Mouse (Mus musculus) layer of hippocampus, adult 8-10 months (tissue): ENCODE measurements at regions not wholly inside any gene's neighbourhood (a gene's known extent, or its start where the extent isn't known, plus 50 kb on each side); places are given as distances from the start of the nearest gene placed in this dataset.

Experiments
- DNase-seq, 2 experiments: peaks; one replicate each; pipeline ENCODE4 v3.0.0; 2022; ENCODE audit warnings: low spot score in 2 of 2

GRCm38 (mm10) chr7:89088141-89088540 lies 315.9 kb downstream of the Tmem135 start:
- DNase-seq: no peak

- peak; percentile 16 to 20 for DNase-seq
These were observed 317.7 kb downstream of the Tmem135 start for GRCm38 (mm10) chr7:89086348-89086747.

GRCm38 (mm10) chr7:89073939-89074690 lies 329.9 kb downstream of the Tmem135 start:
- DNase-seq: no peak

GRCm38 (mm10) chr7:89070030-89070429 lies 334.0 kb downstream of the Tmem135 start:
- DNase-seq: no peak

DNA sequence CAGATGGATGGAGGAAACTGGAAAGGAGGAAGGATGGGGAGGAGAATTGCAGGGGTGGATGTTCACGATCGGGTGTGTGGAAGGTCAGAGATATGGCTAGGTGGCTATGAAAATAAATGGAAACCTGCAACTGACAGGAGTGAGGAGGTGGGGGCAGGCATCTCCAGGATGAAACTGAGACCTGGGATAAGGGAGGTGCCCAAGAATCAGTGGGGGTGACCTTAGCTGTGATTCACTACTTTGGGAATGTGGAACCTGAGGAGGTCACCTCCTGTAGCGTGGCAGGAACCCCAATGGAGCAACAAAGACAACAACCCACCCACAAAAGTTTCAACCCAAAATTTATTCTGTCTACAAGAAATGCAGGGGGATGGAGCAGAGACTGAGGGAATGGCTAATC lies 339.6 kb downstream of the Tmem135 start:
- DNase-seq: no peak

- no peak for DNase-seq
These were observed 340.4 kb downstream of the Tmem135 start for GRCm38 (mm10) chr7:89063630-89064029.

DNA sequence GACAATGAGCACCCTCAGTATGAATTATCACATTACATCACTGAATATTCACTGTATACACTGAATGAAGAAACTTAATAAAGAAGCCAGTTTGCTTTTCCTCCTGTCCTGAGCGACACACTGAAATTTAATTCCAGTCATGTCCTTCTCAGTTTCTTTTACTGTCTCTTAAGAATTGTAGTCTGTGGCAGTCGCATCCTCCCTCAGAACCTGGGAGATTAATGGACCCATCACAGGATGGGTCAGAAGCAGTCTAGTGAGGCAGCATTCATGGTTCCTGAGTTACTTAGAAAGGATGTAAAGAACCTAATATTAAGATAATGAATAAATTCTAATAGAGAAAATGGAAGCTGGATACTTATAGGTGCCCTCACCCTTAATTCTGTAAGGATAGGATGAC lies 349.5 kb downstream of the Tmem135 start:
- no peak for DNase-seq

- peak; percentile 15 to 17 for DNase-seq
These were observed 352.8 kb downstream of the Tmem135 start for GRCm38 (mm10) chr7:89051240-89051639.

GRCm38 (mm10) chr7:89046405-89047217 lies 357.4 kb downstream of the Tmem135 start:
- no peak for DNase-seq

- DNase-seq: no peak
These were observed 361.0 kb downstream of the Tmem135 start for GRCm38 (mm10) chr7:89042977-89043376.

- DNase-seq: no peak
These were observed 362.7 kb downstream of the Tmem135 start for GRCm38 (mm10) chr7:89041287-89041686.

GRCm38 (mm10) chr7:89040139-89040538 lies 363.9 kb downstream of the Tmem135 start:
- DNase-seq: no peak

GRCm38 (mm10) chr7:89035138-89035996 lies 368.7 kb downstream of the Tmem135 start:
- DNase-seq: no peak

- DNase-seq: no peak
These were observed 380.6 kb downstream of the Tmem135 start for GRCm38 (mm10) chr7:89023230-89024030.

- DNase-seq: no peak
These were observed 405.1 kb downstream of the Tmem135 start for GRCm38 (mm10) chr7:88998815-88999392.

DNA sequence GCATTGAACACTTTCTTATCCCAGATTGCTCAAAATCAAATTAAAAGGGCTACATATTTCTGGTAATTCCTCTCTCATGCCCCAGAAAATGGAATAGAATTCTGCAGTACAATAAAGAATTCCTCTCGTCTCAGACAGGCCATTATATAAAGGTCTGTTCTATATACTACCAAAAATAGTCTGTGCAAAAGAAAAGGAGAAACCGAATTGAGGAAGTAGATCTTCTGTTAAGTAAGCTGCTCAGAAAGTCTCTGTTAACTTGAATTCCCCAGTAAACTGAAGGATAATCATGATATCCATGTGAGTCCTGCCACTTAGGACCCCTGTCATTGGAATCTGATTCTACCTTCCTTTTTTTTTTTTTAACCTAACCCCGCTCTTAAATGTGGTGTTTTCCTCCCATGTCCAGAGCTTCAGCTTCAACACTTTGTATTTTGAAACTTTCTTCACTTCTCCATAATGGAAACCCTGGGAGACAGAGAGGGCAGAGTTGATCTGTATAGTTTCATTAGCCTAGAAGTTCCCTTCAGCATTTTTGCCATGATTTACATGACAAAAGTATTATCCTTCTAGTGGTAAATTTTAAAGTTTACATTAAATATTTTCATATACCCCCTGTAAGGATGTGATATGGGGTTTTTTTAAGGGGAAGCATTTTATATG lies 406.1 kb downstream of the Tmem135 start:
- no peak for DNase-seq

GRCm38 (mm10) chr7:88974436-88974835 lies 429.6 kb downstream of the Tmem135 start:
- no peak for DNase-seq

- DNase-seq: no peak
These were observed 443.2 kb downstream of the Tmem135 start for GRCm38 (mm10) chr7:88960841-88961240.

DNA sequence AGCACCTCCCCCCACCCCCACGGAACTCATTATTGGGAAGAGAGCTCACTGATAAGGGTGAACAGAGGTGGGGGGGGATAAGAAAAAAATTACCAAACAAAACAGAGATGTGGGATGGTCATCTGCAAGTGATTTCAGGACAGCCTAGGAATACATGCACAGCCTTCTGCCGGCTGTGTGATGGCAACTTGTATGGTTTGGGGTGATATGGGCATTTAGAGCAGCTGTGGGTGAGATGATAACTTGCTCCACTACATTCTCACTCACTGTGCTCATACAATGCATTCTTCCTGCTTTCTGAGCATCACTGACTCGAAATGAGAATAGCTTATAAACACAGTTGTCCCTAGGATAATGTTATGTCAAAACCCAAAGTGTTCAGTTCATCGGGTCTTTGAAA lies 443.8 kb downstream of the Tmem135 start:
- DNase-seq: no peak
